Mouse (Mus musculus): ENCODE measurements at regions not wholly inside any gene's neighbourhood (a gene's known extent, or its start where the extent isn't known, plus 50 kb on each side); places are given as distances from the start of the nearest gene placed in this dataset.
A peak's percentile ranks its signal among the peaks of the same experiment; 100 is the strongest.

- 85% methylated on average over 5 of the region's 5 CpGs for WGBS
- Histone ChIP-seq H3K27ac (ENCODE audit: low read depth) (no peak overlapping the region), H3K36me3 (ENCODE audit: insufficient read depth) (no peaks in the 10 kb centered on the region), H3K27me3 (ENCODE audit: insufficient read depth, low read length) (no peaks in the 10 kb centered on the region), H3K9ac (no peak overlapping the region), H3K4me2 (no peak overlapping the region), H3K4me3 (ENCODE audit: low read depth, low read length) (no peak overlapping the region), H3K4me1 (ENCODE audit: insufficient read depth) (peaks cover 17% of the 10 kb centered on the region), H3K9me3 (ENCODE audit: low read depth, low read length) (no peaks in the 10 kb centered on the region)
- DNase-seq (no peak), ATAC-seq (ENCODE audit: insufficient read depth) (no peak)
- no peak for TF ChIP-seq CTCF (IDR thresholded peaks at IDR 0.05; ENCODE audit: low read depth)
Measured at GRCm38 (mm10) chr13:63644308-63644707, 70.9 kb upstream of the Ptch1 start.

- no peak overlapping the region for H3K9ac ChIP-seq
- WGBS, result 41% methylated on average over 3 of the region's 3 CpGs
Measured at GRCm38 (mm10) chr13:63649058-63649647, 75.8 kb upstream of the Ptch1 start.

GRCm38 (mm10) chr13:63654514-63654913 is 81.1 kb upstream of the Ptch1 start:
- Histone ChIP-seq H3K4me1 (ENCODE audit: insufficient read depth) (no peaks in the 10 kb centered on the region), H3K27ac (ENCODE audit: low read depth) (no peak overlapping the region), H3K4me2 (no peak overlapping the region), H3K9me3 (ENCODE audit: low read depth, low read length) (no peaks in the 10 kb centered on the region), H3K36me3 (ENCODE audit: insufficient read depth) (no peaks in the 10 kb centered on the region), H3K9ac (no peak overlapping the region), H3K4me3 (ENCODE audit: low read depth, low read length) (no peak overlapping the region), H3K27me3 (ENCODE audit: insufficient read depth, low read length) (no peaks in the 10 kb centered on the region)
- DNase-seq, result no peak
- TF ChIP-seq CTCF (IDR thresholded peaks at IDR 0.05; ENCODE audit: low read depth), result no peak
- 88% methylated on average over 6 of the region's 6 CpGs for WGBS
- ATAC-seq (ENCODE audit: insufficient read depth), result no peak

More at GRCm38 (mm10) chr13:63649058-63649647, 75.8 kb upstream of the Ptch1 start:
- no peak overlapping the region for H3K27ac ChIP-seq (ENCODE audit: low read depth)
- no peak for DNase-seq
- ATAC-seq (ENCODE audit: insufficient read depth), result no peak
- H3K36me3 ChIP-seq (ENCODE audit: insufficient read depth), result no peaks in the 10 kb centered on the region
- H3K4me2 ChIP-seq, result no peak overlapping the region
- TF ChIP-seq CTCF (IDR thresholded peaks at IDR 0.05; ENCODE audit: low read depth), result no peak
- no peaks in the 10 kb centered on the region for H3K4me1 ChIP-seq (ENCODE audit: insufficient read depth)
- H3K27me3 ChIP-seq (ENCODE audit: insufficient read depth, low read length), result no peaks in the 10 kb centered on the region
- no peak overlapping the region for H3K4me3 ChIP-seq (ENCODE audit: low read depth, low read length)
- H3K9me3 ChIP-seq (ENCODE audit: low read depth, low read length), result no peaks in the 10 kb centered on the region

- Histone ChIP-seq H3K4me3 (ENCODE audit: low read depth, low read length) (no peak overlapping the region), H3K27me3 (ENCODE audit: insufficient read depth, low read length) (no peaks in the 10 kb centered on the region), H3K9me3 (ENCODE audit: low read depth, low read length) (no peaks in the 10 kb centered on the region), H3K4me2 (no peak overlapping the region), H3K27ac (ENCODE audit: low read depth) (no peak overlapping the region), H3K4me1 (ENCODE audit: insufficient read depth) (no peaks in the 10 kb centered on the region), H3K9ac (no peak overlapping the region), H3K36me3 (ENCODE audit: insufficient read depth) (no peaks in the 10 kb centered on the region)
- ATAC-seq (ENCODE audit: insufficient read depth) (no peak), DNase-seq (no peak)
- TF ChIP-seq CTCF (IDR thresholded peaks at IDR 0.05; ENCODE audit: low read depth), result no peak
- 82% methylated on average over 8 of the region's 8 CpGs for WGBS
Measured at GRCm38 (mm10) chr13:63657115-63657514, 83.7 kb upstream of the Ptch1 start.

GRCm38 (mm10) chr13:63659412-63659811 is 86.0 kb upstream of the Ptch1 start:
- no peak overlapping the region for H3K27ac ChIP-seq (ENCODE audit: low read depth)
- H3K4me2 ChIP-seq, result no peak overlapping the region
- H3K36me3 ChIP-seq (ENCODE audit: insufficient read depth), result no peaks in the 10 kb centered on the region
- no peak for TF ChIP-seq CTCF (IDR thresholded peaks at IDR 0.05; ENCODE audit: low read depth)
- WGBS, result 84% methylated on average over 7 of the region's 7 CpGs
- no peak overlapping the region for H3K4me3 ChIP-seq (ENCODE audit: low read depth, low read length)
- H3K9me3 ChIP-seq (ENCODE audit: low read depth, low read length), result no peaks in the 10 kb centered on the region
- no peaks in the 10 kb centered on the region for H3K27me3 ChIP-seq (ENCODE audit: insufficient read depth, low read length)
- H3K9ac ChIP-seq, result no peak overlapping the region
- no peaks in the 10 kb centered on the region for H3K4me1 ChIP-seq (ENCODE audit: insufficient read depth)
- ATAC-seq (ENCODE audit: insufficient read depth) (no peak), DNase-seq (no peak)

GRCm38 (mm10) chr13:63660431-63660830 is 87.0 kb upstream of the Ptch1 start:
- Histone ChIP-seq H3K27me3 (ENCODE audit: insufficient read depth, low read length) (no peaks in the 10 kb centered on the region), H3K4me1 (ENCODE audit: insufficient read depth) (no peaks in the 10 kb centered on the region), H3K36me3 (ENCODE audit: insufficient read depth) (no peaks in the 10 kb centered on the region), H3K4me3 (ENCODE audit: low read depth, low read length) (no peak overlapping the region), H3K27ac (ENCODE audit: low read depth) (no peak overlapping the region), H3K4me2 (no peak overlapping the region), H3K9ac (no peak overlapping the region), H3K9me3 (ENCODE audit: low read depth, low read length) (no peaks in the 10 kb centered on the region)
- peak; percentile 32 for DNase-seq
- WGBS, result 62% methylated on average over 4 of the region's 4 CpGs
- no peak for TF ChIP-seq CTCF (IDR thresholded peaks at IDR 0.05; ENCODE audit: low read depth)
- ATAC-seq (ENCODE audit: insufficient read depth), result no peak

GRCm38 (mm10) chr13:63668576-63668975 is 95.2 kb upstream of the Ptch1 start:
- H3K27ac ChIP-seq (ENCODE audit: low read depth), result 0 out of 2 replicates have a peak overlapping the region, but pooled peaks have one; percentile 26
- 23% methylated on average over 4 of the region's 4 CpGs for WGBS

More at GRCm38 (mm10) chr13:63668576-63668975, 95.2 kb upstream of the Ptch1 start:
- Histone ChIP-seq H3K4me3 (ENCODE audit: low read depth, low read length) (no peak overlapping the region), H3K27me3 (ENCODE audit: insufficient read depth, low read length) (no peaks in the 10 kb centered on the region), H3K4me1 (ENCODE audit: insufficient read depth) (peaks cover 22% of the 10 kb centered on the region; the same call in 1 of the 2 replicates), H3K9ac (no peak overlapping the region), H3K9me3 (ENCODE audit: low read depth, low read length) (no peaks in the 10 kb centered on the region), H3K36me3 (ENCODE audit: insufficient read depth) (no peaks in the 10 kb centered on the region), H3K4me2 (no peak overlapping the region)
- TF ChIP-seq CTCF (IDR thresholded peaks at IDR 0.05; ENCODE audit: low read depth), result no peak; the same call in 1 of the 2 replicates
- DNase-seq (peak; percentile 60), ATAC-seq (ENCODE audit: insufficient read depth) (peak; percentile 26)
